Mouse (Mus musculus) urinary bladder, postnatal 4 days (tissue): Measurements from ENCODE around the gene Wfdc18.

Experiments used
- DNase-seq, 2 experiments: peaks; one replicate each; pipeline ENCODE4 v3.0.0; 2021 to 2022; ENCODE audit warnings: low spot score in 2 of 2

The Wfdc18 gene

DNA sequence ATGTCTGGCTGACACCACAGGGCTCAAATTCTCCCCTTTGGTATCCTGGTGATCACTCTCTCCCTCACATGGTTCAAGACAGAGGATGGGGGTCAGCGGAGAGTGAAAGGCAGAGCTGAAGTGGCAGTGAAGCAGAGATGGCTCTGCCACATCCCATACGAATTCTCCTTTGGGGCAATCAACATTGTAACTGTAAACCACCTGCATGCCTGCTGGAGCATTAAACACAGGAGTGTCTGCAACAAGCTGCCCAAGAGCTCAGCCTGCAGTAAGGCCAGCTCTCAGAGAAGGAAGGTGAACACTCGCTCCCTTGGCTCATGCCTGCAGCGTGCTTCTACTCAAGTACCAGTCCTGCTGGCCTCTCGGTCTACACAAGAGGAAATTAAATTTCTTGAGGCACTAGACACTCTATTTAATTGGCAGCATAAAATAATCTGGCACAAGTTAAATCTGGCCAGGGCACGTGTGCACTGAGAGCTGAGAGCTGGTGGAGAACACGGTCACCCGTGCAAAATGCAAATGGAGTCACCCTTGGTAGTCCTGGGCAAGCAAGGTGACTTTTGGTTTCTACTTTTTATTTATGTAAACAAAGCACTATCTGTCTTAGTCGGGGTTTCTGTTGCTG is 34.0 kb downstream of the Wfdc18 start:
- no peak for DNase-seq

DNA sequence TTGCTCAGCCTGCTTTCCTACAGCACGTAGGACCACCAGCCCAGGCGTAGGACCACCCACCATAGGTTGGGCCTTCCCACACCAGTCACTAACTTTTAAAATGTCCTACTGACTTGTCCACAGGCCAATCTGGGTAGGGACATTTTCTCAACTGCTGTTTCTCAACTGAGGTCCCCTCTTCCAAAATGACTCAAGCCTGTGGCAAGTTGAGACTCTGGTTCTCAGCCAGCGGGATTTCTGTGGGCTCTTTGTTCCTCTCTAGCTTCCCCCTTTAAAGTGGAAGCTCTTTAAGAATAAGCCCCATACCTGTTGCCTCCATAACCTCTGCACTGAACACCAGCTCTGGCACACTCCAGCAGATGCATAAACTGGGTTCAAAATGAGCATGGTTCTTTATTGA is 34.7 kb downstream of the Wfdc18 start:
- no peak for DNase-seq

DNA sequence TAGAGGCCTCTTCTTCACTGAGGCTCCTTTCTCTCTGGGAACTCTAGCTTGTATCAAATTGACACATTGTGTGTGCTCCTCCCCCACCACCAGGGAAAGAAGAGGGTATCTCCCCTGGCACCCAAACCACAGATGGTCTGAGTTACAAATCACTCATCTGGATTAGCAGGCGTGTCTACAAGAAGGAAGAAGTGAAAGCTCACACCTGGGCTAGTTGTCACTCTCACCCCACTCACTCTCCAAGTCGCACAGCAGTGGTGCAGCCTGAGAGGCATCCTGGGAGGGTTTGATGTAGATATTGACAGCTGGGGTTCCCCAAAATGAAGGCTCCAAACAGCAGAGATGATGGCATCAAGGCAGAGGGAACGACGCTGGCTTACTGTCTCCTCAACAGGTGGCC is 37.3 kb downstream of the Wfdc18 start:
- DNase-seq = no peak

DNA sequence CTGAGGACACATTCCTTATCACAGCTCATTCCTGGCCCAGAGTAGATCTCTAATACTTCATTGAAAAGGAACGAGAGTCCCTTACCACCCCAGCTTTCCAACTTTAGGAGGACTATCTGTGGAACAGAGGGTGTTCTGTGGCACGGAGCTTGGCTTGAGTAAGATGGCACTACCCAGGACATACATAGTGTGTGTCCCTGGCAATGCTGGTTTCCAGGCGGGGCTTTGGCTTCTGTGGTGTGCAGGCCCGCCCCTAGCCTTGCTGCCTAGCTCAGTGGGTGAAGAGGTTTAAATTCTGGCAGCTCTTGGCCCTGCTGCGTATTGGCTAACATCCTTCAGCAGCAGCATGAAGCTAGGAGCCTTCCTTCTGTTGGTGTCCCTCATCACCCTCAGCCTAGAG is 37.9 kb downstream of the Wfdc18 start, which contains the start of gene Wfdc21:
TSS of gene Wfdc21 (plus strand) at position 260 of the 400 bp plus-strand sequence.
- no peak for DNase-seq

DNA sequence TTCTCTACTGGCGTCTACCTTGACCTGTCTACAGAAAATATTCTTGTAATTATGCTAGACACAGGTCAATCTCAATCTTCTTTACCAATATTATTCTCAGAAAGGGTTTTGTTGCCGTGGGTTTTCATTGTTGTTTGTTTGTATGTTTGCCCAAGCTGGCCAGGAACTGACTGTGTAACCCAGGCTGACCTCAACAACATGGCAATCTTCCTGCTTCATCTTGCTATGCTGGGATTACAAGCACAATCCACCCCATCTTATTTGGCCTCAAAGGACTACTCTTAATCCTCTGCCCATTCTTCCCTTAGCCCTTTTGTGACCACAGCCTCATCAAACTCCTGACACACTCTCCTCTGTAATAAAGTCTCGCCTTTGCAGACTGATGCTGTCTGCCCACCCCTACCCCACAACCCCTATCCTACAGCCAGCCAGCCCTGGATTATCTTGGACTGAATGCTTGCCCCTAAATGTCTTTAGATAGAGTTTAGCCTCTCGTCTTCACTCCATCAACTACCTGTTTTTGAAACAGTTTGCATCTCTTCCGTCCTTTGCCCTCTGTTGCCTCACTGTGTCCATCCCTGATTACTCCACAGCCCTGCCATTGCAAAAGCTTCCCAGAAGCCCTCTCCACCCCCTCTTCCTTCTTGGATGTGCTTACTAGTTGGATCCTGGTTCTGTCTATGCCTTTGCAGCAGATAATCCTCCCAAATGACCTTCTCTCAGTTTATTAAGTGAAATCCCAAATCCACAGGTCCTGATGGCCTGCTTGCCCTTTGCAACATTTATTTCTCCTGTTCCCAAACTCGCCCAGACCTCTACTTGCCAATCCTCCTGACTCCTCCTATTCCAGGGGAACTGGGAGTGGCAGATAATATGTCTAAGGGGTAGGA is 38.8 kb downstream of the Wfdc18 start:
- no peak for DNase-seq

DNA sequence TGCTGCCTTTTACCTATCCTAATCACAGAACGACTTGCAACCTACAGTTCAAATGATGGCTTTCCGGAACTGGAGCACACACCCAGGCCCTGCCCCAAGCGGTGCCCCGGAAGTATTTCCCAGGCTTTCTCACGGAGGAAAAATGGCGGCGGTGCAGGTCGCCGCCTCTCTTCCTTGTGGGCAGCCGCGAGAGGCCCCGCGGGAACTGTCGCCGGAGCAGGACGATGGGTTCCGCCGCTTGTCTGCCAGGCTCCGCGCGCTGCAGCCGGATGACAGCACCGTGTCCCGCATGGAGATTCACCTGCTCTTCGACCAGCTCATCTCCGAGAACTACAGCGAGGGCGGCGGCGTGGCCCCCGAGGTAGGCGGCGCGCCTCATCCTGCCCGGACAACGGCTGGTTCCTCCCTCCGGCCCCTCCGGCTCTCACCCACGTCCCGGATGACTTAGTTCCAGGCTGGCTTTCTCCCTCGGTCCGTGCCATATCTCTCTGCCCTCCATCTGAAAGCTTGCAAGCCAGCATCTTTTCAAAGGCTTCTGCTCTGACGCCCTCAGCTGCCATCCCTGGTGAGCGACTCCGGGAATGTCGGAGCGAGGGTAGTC is 44.9 kb downstream of the Wfdc18 start, which contains the start of gene Heatr6:
TSS of gene Heatr6 (plus strand) at position 116 of the 601 bp plus-strand sequence.
- peak; percentile 86 to 93 for DNase-seq

DNA sequence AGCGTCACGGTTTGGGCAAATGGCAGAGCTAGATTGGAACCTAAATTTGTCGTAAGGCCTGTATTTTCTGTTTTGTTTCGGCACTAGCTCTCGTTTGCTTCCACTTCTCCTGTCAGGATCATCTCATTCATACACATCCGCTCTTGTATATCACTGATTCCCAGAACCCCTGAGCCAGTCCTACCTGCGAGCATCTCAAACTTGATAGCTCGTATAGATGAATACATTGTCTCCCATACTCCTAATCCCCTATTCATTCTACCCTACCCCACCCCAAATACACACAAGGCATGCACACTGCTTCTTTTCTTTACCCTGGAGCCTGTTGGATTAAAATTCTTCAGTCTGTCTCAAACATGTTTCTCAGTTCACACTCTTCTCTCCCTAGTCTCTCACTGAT is 45.4 kb downstream of the Wfdc18 start:
- no peak for DNase-seq
